Mouse (Mus musculus) myocyte (in vitro differentiated cells): ENCODE measurements at regions not wholly inside any gene's neighbourhood (a gene's known extent, or its start where the extent isn't known, plus 50 kb on each side); places are given as distances from the start of the nearest gene placed in this dataset.

Experiments used
- CEBPB ChIP-seq: IDR thresholded peaks from 2 replicates; pipeline ENCODE4 v1.6.1; 2011; ENCODE audit warnings: mild to moderate bottlenecking, moderate library complexity; ENCODE audit not compliant: poor library complexity, insufficient read depth, severe bottlenecking
- POLR2A ChIP-seq: IDR thresholded peaks from one replicate; pipeline ENCODE4 v1.6.1; 2011; ENCODE audit warnings: low read depth, mild to moderate bottlenecking, control low read depth, moderate library complexity; ENCODE audit not compliant: insufficient read length
- POLR2AphosphoS2 ChIP-seq: IDR thresholded peaks from one replicate; pipeline ENCODE4 v1.6.1; 2011; ENCODE audit warnings: low read depth, control low read depth; ENCODE audit not compliant: insufficient read length
- USF1 ChIP-seq: IDR thresholded peaks from one replicate; pipeline ENCODE4 v1.6.1; 2011; ENCODE audit warnings: low read depth, mild to moderate bottlenecking, control low read depth, moderate library complexity

GRCm38 (mm10) chr3:52756816-52757215 lies 260.2 kb downstream of the Cog6 start:
- TF ChIP-seq CEBPB (no peak), POLR2A (no peak), USF1 (no peak), POLR2AphosphoS2 (no peak)
